ENCODE assay signal across 21 mouse cellular contexts in genomic region chr1:157526625-157527024, GRCm38 (mm10). TPM values are rescaled to one million over a fixed set of nuclear protein-coding genes. Genes with fewer than 3 reads are reported as not detected.
A peak's percentile ranks its signal among the peaks of the same experiment; 100 is the strongest.
DNase-seq lines count a peak whose midpoint lies in the region; ATAC-seq and TF ChIP-seq lines count a peak whose summit lies in the region.
"Had no signal": no experiment of that assay in that cellular context is flagged by ENCODE, and none has a peak within 500 bp of the region (broad histone marks: within the 10 kb centered on the region; RNA-seq: fewer than 3 reads in every experiment).

No protein-coding gene starts in this region.

- no peak for TF ChIP-seq POLR2A in kidney, adult 2 months (IDR thresholded peaks at IDR 0.05; ENCODE audit: low read depth, low read length)
- TF ChIP-seq POLR2A in small intestine, adult 2 months (IDR thresholded peaks at IDR 0.05; ENCODE audit: low read depth, low read length), result peak; percentile 29; the same call in 1 of the 2 replicates

- no peak overlapping the region for H3K4me3 ChIP-seq in kidney, adult 2 months (ENCODE audit: insufficient read depth, low read depth, low read length)
- H3K4me3 ChIP-seq in kidney, embryonic 15.5 days (replicated peaks), result no peak overlapping the region
- peak overlapping the region; percentile 29 for H3K4me3 ChIP-seq in intestine, embryonic 15.5 days (replicated peaks)
- 0 out of 2 replicates have a peak overlapping the region, but pooled peaks have one; percentile 12 for H3K4me3 ChIP-seq in liver, embryonic 12.5 days
- peak overlapping the region; percentile 64 for H3K4me3 ChIP-seq in small intestine, adult 2 months (ENCODE audit: low read depth, low read length)
- no peak overlapping the region for H3K4me3 ChIP-seq in midbrain, embryonic 13.5 days (replicated peaks)
- H3K4me3 ChIP-seq: forebrain, embryonic 10.5 days; midbrain, embryonic 10.5 days; neural tube, embryonic 13.5 days had no signal

- 54% methylated on average over 5 of the region's 5 CpGs for WGBS in kidney, adult 2 months
- WGBS in kidney, embryonic 15.5 days, result 67% methylated on average over 5 of the region's 5 CpGs
- 40% methylated on average over 5 of the region's 5 CpGs for WGBS in intestine, embryonic 15.5 days
- 55% methylated on average over 5 of the region's 5 CpGs for WGBS in liver, embryonic 12.5 days (ENCODE audit: insufficient replicate concordance)
- WGBS in small intestine, adult 2 months, result 10% methylated on average over 5 of the region's 5 CpGs
- 80% methylated on average over 5 of the region's 5 CpGs for WGBS in midbrain, embryonic 13.5 days

- no peak for ATAC-seq in kidney, embryonic 15.5 days (replicated peaks; ENCODE audit: low FRiP score)
- peak; percentile 80 for ATAC-seq in intestine, embryonic 15.5 days
- ATAC-seq in liver, embryonic 12.5 days, result peak; percentile 71
- ATAC-seq in monocyte, adult 5-6 weeks (replicated peaks; ENCODE audit: insufficient number of reproducible peaks, low FRiP score, low TSS enrichment, poor library complexity, severe bottlenecking), result no peak
- ATAC-seq in midbrain, embryonic 13.5 days, result no peak
- ATAC-seq: activated CD4-positive, CD25-positive, alpha-beta regulatory T cell, adult 4 months had no signal

- no peak overlapping the region for H3K4me2 ChIP-seq in kidney, embryonic 15.5 days
- H3K4me2 ChIP-seq in intestine, embryonic 15.5 days (replicated peaks), result peak overlapping the region; percentile 34
- H3K4me2 ChIP-seq in liver, embryonic 12.5 days, result peak overlapping the region; percentile 32
- no peak overlapping the region for H3K4me2 ChIP-seq in midbrain, embryonic 13.5 days (replicated peaks)
- H3K4me2 ChIP-seq: hindbrain, embryonic 14.5 days; neural tube, embryonic 13.5 days had no signal

- H3K27ac ChIP-seq in kidney, adult 2 months (ENCODE audit: insufficient read depth, low read depth, low read length), result no peak overlapping the region
- H3K27ac ChIP-seq in kidney, embryonic 15.5 days, result no peak overlapping the region
- H3K27ac ChIP-seq in intestine, embryonic 15.5 days, result peak overlapping the region; percentile 85
- H3K27ac ChIP-seq in liver, embryonic 12.5 days, result peak overlapping the region; percentile 48; the same call in 1 of the 2 replicates
- H3K27ac ChIP-seq in small intestine, adult 2 months (ENCODE audit: insufficient read depth, low read depth, low read length), result peak overlapping the region; percentile 96
- H3K27ac ChIP-seq in midbrain, embryonic 13.5 days, result no peak overlapping the region
- H3K27ac ChIP-seq: forebrain, embryonic 10.5 days; hindbrain, embryonic 14.5 days; midbrain, embryonic 10.5 days; neural tube, embryonic 13.5 days had no signal

- no peaks in the 10 kb centered on the region for H3K36me3 ChIP-seq in kidney, adult 2 months (ENCODE audit: control insufficient read depth, insufficient read depth, low read length)
- no peaks in the 10 kb centered on the region for H3K36me3 ChIP-seq in kidney, embryonic 15.5 days
- no peaks in the 10 kb centered on the region for H3K36me3 ChIP-seq in intestine, embryonic 15.5 days
- H3K36me3 ChIP-seq in liver, embryonic 12.5 days, result no peaks in the 10 kb centered on the region
- H3K36me3 ChIP-seq in small intestine, adult 2 months (ENCODE audit: control insufficient read depth, insufficient read depth, low read length), result peaks cover 16% of the 10 kb centered on the region
- H3K36me3 ChIP-seq in midbrain, embryonic 13.5 days, result no peaks in the 10 kb centered on the region
- H3K36me3 ChIP-seq: forebrain, embryonic 10.5 days; G1E; midbrain, embryonic 10.5 days; neural tube, embryonic 13.5 days had no signal

- TF ChIP-seq CTCF in kidney, adult 2 months (conservative IDR thresholded peaks at IDR 0.05; ENCODE audit: insufficient read depth, insufficient read length, low read depth, low read length), result no peak
- TF ChIP-seq CTCF in small intestine, adult 2 months (IDR thresholded peaks at IDR 0.05; ENCODE audit: extremely low read depth, insufficient read length, insufficient replicate concordance, low read depth, low read length), result no peak

- H3K9ac ChIP-seq in kidney, embryonic 15.5 days, result no peak overlapping the region
- no peak overlapping the region for H3K9ac ChIP-seq in intestine, embryonic 15.5 days
- no peak overlapping the region for H3K9ac ChIP-seq in liver, embryonic 12.5 days
- no peak overlapping the region for H3K9ac ChIP-seq in midbrain, embryonic 13.5 days (replicated peaks)
- H3K9ac ChIP-seq: hindbrain, embryonic 14.5 days; neural tube, embryonic 13.5 days had no signal

- peaks cover 3% of the 10 kb centered on the region; the same call in 1 of the 2 replicates for H3K4me1 ChIP-seq in kidney, adult 2 months (ENCODE audit: control insufficient read depth, insufficient read depth, low read length)
- H3K4me1 ChIP-seq in kidney, embryonic 15.5 days, result no peaks in the 10 kb centered on the region
- 0 out of 2 replicates have a peak, but pooled peaks cover 2% of the 10 kb centered on the region for H3K4me1 ChIP-seq in intestine, embryonic 15.5 days (replicated peaks)
- H3K4me1 ChIP-seq in liver, embryonic 12.5 days, result no peaks in the 10 kb centered on the region
- peaks cover 9% of the 10 kb centered on the region for H3K4me1 ChIP-seq in small intestine, adult 2 months (ENCODE audit: control insufficient read depth, insufficient read depth, insufficient read length, low read length)
- no peaks in the 10 kb centered on the region for H3K4me1 ChIP-seq in midbrain, embryonic 13.5 days (replicated peaks)
- H3K4me1 ChIP-seq: forebrain, embryonic 10.5 days; midbrain, embryonic 10.5 days; neural tube, embryonic 13.5 days had no signal

- DNase-seq in kidney, adult 2 months, result peak; percentile 27
- no peak for DNase-seq in layer of hippocampus, adult 9-11 months
- DNase-seq: adrenal gland, postnatal 25 days; cerebellum, adult 11 months; cerebellum, postnatal 14 days; embryo, embryonic 11 days; heart, postnatal 36 days; layer of hippocampus, postnatal 36 days; spleen, adult 18-20 months had no signal

- no peaks in the 10 kb centered on the region for H3K9me3 ChIP-seq in kidney, embryonic 15.5 days (replicated peaks)
- no peaks in the 10 kb centered on the region for H3K9me3 ChIP-seq in intestine, embryonic 15.5 days
- no peaks in the 10 kb centered on the region for H3K9me3 ChIP-seq in liver, embryonic 12.5 days (replicated peaks)
- H3K9me3 ChIP-seq in midbrain, embryonic 13.5 days, result no peaks in the 10 kb centered on the region
- H3K9me3 ChIP-seq: forebrain, embryonic 10.5 days; midbrain, embryonic 10.5 days; neural tube, embryonic 13.5 days had no signal

- H3K27me3 ChIP-seq in kidney, adult 2 months (replicated peaks; ENCODE audit: control insufficient read depth, insufficient read depth, low read length), result no peaks in the 10 kb centered on the region
- H3K27me3 ChIP-seq in kidney, embryonic 15.5 days, result no peaks in the 10 kb centered on the region
- H3K27me3 ChIP-seq in intestine, embryonic 15.5 days (replicated peaks), result no peaks in the 10 kb centered on the region
- H3K27me3 ChIP-seq in liver, embryonic 12.5 days (replicated peaks), result no peaks in the 10 kb centered on the region
- H3K27me3 ChIP-seq in small intestine, adult 2 months (ENCODE audit: control insufficient read depth, insufficient read depth, low read length), result no peaks in the 10 kb centered on the region
- H3K27me3 ChIP-seq in midbrain, embryonic 13.5 days, result no peaks in the 10 kb centered on the region
- H3K27me3 ChIP-seq: neural tube, embryonic 13.5 days had no signal

RNA-seq across cellular contexts. Expression of gene Sec16b, which starts 20.1 kb away (rescaled TPM):
- 2.4 and 2.9 TPM in 2 replicates for polyA plus RNA-seq in kidney, adult 2 months (2012; rRNA removed)
- polyA plus RNA-seq in kidney, embryonic 15.5 days (2015; fragmentation: Nextera tagmentation; extraction: Ambion mirVana), result 2.2 and 2.6 TPM in 2 replicates
- 12.1 and 12.9 TPM in 2 replicates for polyA plus RNA-seq in intestine, embryonic 15.5 days (2015; fragmentation: Nextera tagmentation; extraction: Ambion mirVana)
- polyA plus RNA-seq in liver, embryonic 12.5 days (2016; fragmentation: Nextera tagmentation; extraction: Ambion mirVana), result 3.9 and 4.1 TPM in 2 replicates
- 18.1 and 33.0 TPM in 2 replicates for polyA plus RNA-seq in small intestine, adult 2 months (2012; rRNA removed)
- 0.10 to 0.11 TPM in 2 of 3 replicates, not detected in the other for total RNA-seq in monocyte, adult 5-6 weeks (2017)
- polyA plus RNA-seq in midbrain, embryonic 13.5 days (2015; fragmentation: Nextera tagmentation; extraction: Ambion mirVana), result 0.26 and 0.32 TPM in 2 replicates
- polyA plus RNA-seq: G1E had no signal

Comparison
In these comparisons a context has a peak if more than half of its experiments do, and no peak if none do; other contexts are left out.
1. H3K27ac ChIP-seq: peak in intestine, embryonic 15.5 days (single experiment), liver, embryonic 12.5 days (single experiment) and small intestine, adult 2 months (single experiment); none in kidney, adult 2 months (single experiment), kidney, embryonic 15.5 days (single experiment) and midbrain, embryonic 13.5 days (single experiment).
2. H3K4me3 ChIP-seq: peak in intestine, embryonic 15.5 days (single experiment), liver, embryonic 12.5 days (single experiment) and small intestine, adult 2 months (single experiment); none in kidney, adult 2 months (single experiment), kidney, embryonic 15.5 days (single experiment) and midbrain, embryonic 13.5 days (single experiment).
3. ATAC-seq: peak in intestine, embryonic 15.5 days (single experiment) and liver, embryonic 12.5 days (single experiment); none in kidney, embryonic 15.5 days (single experiment), monocyte, adult 5-6 weeks (single experiment) and midbrain, embryonic 13.5 days (single experiment).
4. H3K4me2 ChIP-seq: peak in intestine, embryonic 15.5 days (single experiment) and liver, embryonic 12.5 days (single experiment); none in kidney, embryonic 15.5 days (single experiment) and midbrain, embryonic 13.5 days (single experiment).